Mouse (Mus musculus): ENCODE measurements around the gene Myo1b. TPM values are rescaled to one million over a fixed set of nuclear protein-coding genes. Genes with fewer than 3 reads are reported as not detected.
A peak's percentile ranks its signal among the peaks of the same experiment; 100 is the strongest.

Gene Myo1b
- polyA plus RNA-seq, 1 experiment from 2014 or later: 69.9 TPM

GRCm38 (mm10) chr1:51769815-51770503 is 145.9 kb downstream of the Myo1b start:
- no peak overlapping the region for H3K4me2 ChIP-seq (ENCODE audit: low read length)
- WGBS: 80% methylated on average over 12 of the region's 12 CpGs
- no peak overlapping the region for H3K27ac ChIP-seq (ENCODE audit: low read depth)
- no peak overlapping the region for H3K9ac ChIP-seq (ENCODE audit: low read length)
- no peaks in the 10 kb centered on the region for H3K4me1 ChIP-seq (replicated peaks; ENCODE audit: control insufficient read depth, insufficient read depth, low read length)
- DNase-seq (ENCODE audit: low spot score) (peak; percentile 47), ATAC-seq (replicated peaks; ENCODE audit: low FRiP score, low TSS enrichment, low read depth) (no peak)
- no peaks in the 10 kb centered on the region for H3K27me3 ChIP-seq (replicated peaks; ENCODE audit: control insufficient read depth, insufficient read depth, low read length)
- H3K4me3 ChIP-seq (ENCODE audit: low read depth, low read length): no peak overlapping the region
- H3K9me3 ChIP-seq (ENCODE audit: control insufficient read depth, low read length): no peaks in the 10 kb centered on the region
- H3K36me3 ChIP-seq (ENCODE audit: control insufficient read depth, insufficient read depth, low read length): peaks cover 89% of the 10 kb centered on the region

GRCm38 (mm10) chr1:51766271-51766670 is 149.6 kb downstream of the Myo1b start:
- ATAC-seq (replicated peaks; ENCODE audit: low FRiP score, low TSS enrichment, low read depth) (no peak), DNase-seq (ENCODE audit: low spot score) (no peak)
- H3K4me3 ChIP-seq (ENCODE audit: low read depth, low read length): no peak overlapping the region
- H3K9ac ChIP-seq (ENCODE audit: low read length): no peak overlapping the region
- no peaks in the 10 kb centered on the region for H3K27me3 ChIP-seq (replicated peaks; ENCODE audit: control insufficient read depth, insufficient read depth, low read length)
- 91% methylated on average over 4 of the region's 4 CpGs for WGBS
- no peaks in the 10 kb centered on the region for H3K9me3 ChIP-seq (ENCODE audit: control insufficient read depth, low read length)
- peaks cover 77% of the 10 kb centered on the region for H3K36me3 ChIP-seq (ENCODE audit: control insufficient read depth, insufficient read depth, low read length)
- H3K4me2 ChIP-seq (ENCODE audit: low read length): no peak overlapping the region
- no peaks in the 10 kb centered on the region for H3K4me1 ChIP-seq (replicated peaks; ENCODE audit: control insufficient read depth, insufficient read depth, low read length)
- H3K27ac ChIP-seq (ENCODE audit: low read depth): no peak overlapping the region

GRCm38 (mm10) chr1:51765156-51765555 is 150.7 kb downstream of the Myo1b start:
- Histone ChIP-seq H3K4me3 (ENCODE audit: low read depth, low read length) (no peak overlapping the region), H3K9ac (ENCODE audit: low read length) (no peak overlapping the region), H3K27me3 (replicated peaks; ENCODE audit: control insufficient read depth, insufficient read depth, low read length) (no peaks in the 10 kb centered on the region), H3K27ac (ENCODE audit: low read depth) (no peak overlapping the region), H3K9me3 (ENCODE audit: control insufficient read depth, low read length) (no peaks in the 10 kb centered on the region), H3K36me3 (ENCODE audit: control insufficient read depth, insufficient read depth, low read length) (peaks cover 77% of the 10 kb centered on the region), H3K4me1 (replicated peaks; ENCODE audit: control insufficient read depth, insufficient read depth, low read length) (no peaks in the 10 kb centered on the region), H3K4me2 (ENCODE audit: low read length) (no peak overlapping the region)
- DNase-seq (ENCODE audit: low spot score) (no peak), ATAC-seq (replicated peaks; ENCODE audit: low FRiP score, low TSS enrichment, low read depth) (no peak)
- WGBS: 59% methylated on average over 5 of the region's 5 CpGs

GRCm38 (mm10) chr1:51759657-51760056 is 156.2 kb downstream of the Myo1b start:
- Histone ChIP-seq H3K9me3 (ENCODE audit: control insufficient read depth, low read length) (no peaks in the 10 kb centered on the region), H3K9ac (ENCODE audit: low read length) (no peak overlapping the region), H3K36me3 (ENCODE audit: control insufficient read depth, insufficient read depth, low read length) (peaks cover 84% of the 10 kb centered on the region), H3K27ac (ENCODE audit: low read depth) (no peak overlapping the region), H3K4me3 (ENCODE audit: low read depth, low read length) (no peak overlapping the region), H3K4me2 (ENCODE audit: low read length) (no peak overlapping the region), H3K4me1 (replicated peaks; ENCODE audit: control insufficient read depth, insufficient read depth, low read length) (no peaks in the 10 kb centered on the region), H3K27me3 (replicated peaks; ENCODE audit: control insufficient read depth, insufficient read depth, low read length) (no peaks in the 10 kb centered on the region)
- ATAC-seq (replicated peaks; ENCODE audit: low FRiP score, low TSS enrichment, low read depth): no peak
- 90% methylated on average over 6 of the region's 6 CpGs for WGBS
- no peak for DNase-seq (ENCODE audit: low spot score)

GRCm38 (mm10) chr1:51758326-51759109 is 157.4 kb downstream of the Myo1b start:
- Histone ChIP-seq H3K4me2 (ENCODE audit: low read length) (no peak overlapping the region), H3K4me1 (replicated peaks; ENCODE audit: control insufficient read depth, insufficient read depth, low read length) (no peaks in the 10 kb centered on the region), H3K9me3 (ENCODE audit: control insufficient read depth, low read length) (no peaks in the 10 kb centered on the region), H3K27ac (ENCODE audit: low read depth) (no peak overlapping the region), H3K27me3 (replicated peaks; ENCODE audit: control insufficient read depth, insufficient read depth, low read length) (no peaks in the 10 kb centered on the region), H3K4me3 (ENCODE audit: low read depth, low read length) (no peak overlapping the region), H3K9ac (ENCODE audit: low read length) (no peak overlapping the region), H3K36me3 (ENCODE audit: control insufficient read depth, insufficient read depth, low read length) (peaks cover 88% of the 10 kb centered on the region)
- no peak for ATAC-seq (replicated peaks; ENCODE audit: low FRiP score, low TSS enrichment, low read depth)
- WGBS: 72% methylated on average over 15 of the region's 15 CpGs
- no peak for DNase-seq (ENCODE audit: low spot score)

- Histone ChIP-seq H3K4me3 (ENCODE audit: low read depth, low read length) (no peak overlapping the region), H3K9me3 (ENCODE audit: control insufficient read depth, low read length) (no peaks in the 10 kb centered on the region), H3K9ac (ENCODE audit: low read length) (no peak overlapping the region), H3K4me1 (replicated peaks; ENCODE audit: control insufficient read depth, insufficient read depth, low read length) (no peaks in the 10 kb centered on the region), H3K4me2 (ENCODE audit: low read length) (no peak overlapping the region), H3K27me3 (replicated peaks; ENCODE audit: control insufficient read depth, insufficient read depth, low read length) (no peaks in the 10 kb centered on the region), H3K36me3 (ENCODE audit: control insufficient read depth, insufficient read depth, low read length) (peaks cover 74% of the 10 kb centered on the region), H3K27ac (ENCODE audit: low read depth) (no peak overlapping the region)
- no peak for ATAC-seq (replicated peaks; ENCODE audit: low FRiP score, low TSS enrichment, low read depth)
- DNase-seq (ENCODE audit: low spot score): no peak
- 94% methylated on average over 6 of the region's 6 CpGs for WGBS
These were observed 162.2 kb downstream of the Myo1b start for GRCm38 (mm10) chr1:51753621-51754020.

GRCm38 (mm10) chr1:51751006-51751405 is 164.9 kb downstream of the Myo1b start:
- Histone ChIP-seq H3K27me3 (replicated peaks; ENCODE audit: control insufficient read depth, insufficient read depth, low read length) (no peaks in the 10 kb centered on the region), H3K9ac (ENCODE audit: low read length) (no peak overlapping the region), H3K9me3 (ENCODE audit: control insufficient read depth, low read length) (no peaks in the 10 kb centered on the region), H3K36me3 (ENCODE audit: control insufficient read depth, insufficient read depth, low read length) (peaks cover 56% of the 10 kb centered on the region), H3K4me1 (replicated peaks; ENCODE audit: control insufficient read depth, insufficient read depth, low read length) (0 out of 2 replicates have a peak, but pooled peaks cover 5% of the 10 kb centered on the region), H3K4me2 (ENCODE audit: low read length) (no peak overlapping the region), H3K4me3 (ENCODE audit: low read depth, low read length) (no peak overlapping the region), H3K27ac (ENCODE audit: low read depth) (no peak overlapping the region)
- DNase-seq (ENCODE audit: low spot score): no peak
- 78% methylated on average over 10 of the region's 10 CpGs for WGBS
- no peak for ATAC-seq (replicated peaks; ENCODE audit: low FRiP score, low TSS enrichment, low read depth)

- Histone ChIP-seq H3K4me2 (ENCODE audit: low read length) (no peak overlapping the region), H3K27ac (ENCODE audit: low read depth) (no peak overlapping the region), H3K4me3 (ENCODE audit: low read depth, low read length) (no peak overlapping the region), H3K27me3 (replicated peaks; ENCODE audit: control insufficient read depth, insufficient read depth, low read length) (no peaks in the 10 kb centered on the region), H3K4me1 (replicated peaks; ENCODE audit: control insufficient read depth, insufficient read depth, low read length) (0 out of 2 replicates have a peak, but pooled peaks cover 5% of the 10 kb centered on the region), H3K9ac (ENCODE audit: low read length) (no peak overlapping the region), H3K36me3 (ENCODE audit: control insufficient read depth, insufficient read depth, low read length) (peaks cover 35% of the 10 kb centered on the region), H3K9me3 (ENCODE audit: control insufficient read depth, low read length) (no peaks in the 10 kb centered on the region)
- WGBS: 88% methylated on average over 2 of the region's 2 CpGs
- no peak for ATAC-seq (replicated peaks; ENCODE audit: low FRiP score, low TSS enrichment, low read depth)
- no peak for DNase-seq (ENCODE audit: low spot score)
These were observed 167.6 kb downstream of the Myo1b start for GRCm38 (mm10) chr1:51748306-51748705.
